Mouse (Mus musculus) megakaryocyte, adult 5-6 weeks (primary cell): Measurements from ENCODE around the gene Nkrf. TPM values are rescaled to one million over a fixed set of nuclear protein-coding genes. Genes with fewer than 3 reads are reported as not detected.
A peak's percentile ranks its signal among the peaks of the same experiment; 100 is the strongest.
"Not testable (repeated sequence)": the region's sequence is repeated elsewhere in the genome, so short reads cannot be mapped to it uniquely, and the experiment has no call there.

Experiments
- ATAC-seq: 2 replicates; pipeline ENCODE4 v1.8.0; 2016; ENCODE audit warnings: mild to moderate bottlenecking, inconsistent platforms; ENCODE audit not compliant: poor library complexity, severe bottlenecking
- total RNA-seq, 2 experiments: library from RNA; stranded (forward) in 1 of 2; stranded (reverse) in 1 of 2; fragments of 153-499, 151-499 nt in 1 of 2; fragments of 221-1000, 200-1000 nt in 1 of 2; gene quantifications; 2 replicates each; pipeline versions ENCODE4 v1.2.3 to v1.2.4; 2015 to 2017

The Nkrf gene
- total RNA-seq (2015): 6.4 and 6.6 TPM in 2 replicates
- total RNA-seq (2017): 3.2 and 8.0 TPM in 2 replicates

- no peak for ATAC-seq
Observed at GRCm38 (mm10) chrX:36902321-36903114, at the start of gene Nkrf. Nkrf (minus strand) TSS chrX:36902899.

- no peak for ATAC-seq
Observed at GRCm38 (mm10) chrX:36941106-36941505, 38.4 kb upstream of the Nkrf start.

- peak; percentile 80 for ATAC-seq
Observed at GRCm38 (mm10) chrX:36939806-36940413, 37.2 kb upstream of the Nkrf start.

GRCm38 (mm10) chrX:36935326-36935966 lies 32.7 kb upstream of the Nkrf start:
- ATAC-seq: no peak

DNA sequence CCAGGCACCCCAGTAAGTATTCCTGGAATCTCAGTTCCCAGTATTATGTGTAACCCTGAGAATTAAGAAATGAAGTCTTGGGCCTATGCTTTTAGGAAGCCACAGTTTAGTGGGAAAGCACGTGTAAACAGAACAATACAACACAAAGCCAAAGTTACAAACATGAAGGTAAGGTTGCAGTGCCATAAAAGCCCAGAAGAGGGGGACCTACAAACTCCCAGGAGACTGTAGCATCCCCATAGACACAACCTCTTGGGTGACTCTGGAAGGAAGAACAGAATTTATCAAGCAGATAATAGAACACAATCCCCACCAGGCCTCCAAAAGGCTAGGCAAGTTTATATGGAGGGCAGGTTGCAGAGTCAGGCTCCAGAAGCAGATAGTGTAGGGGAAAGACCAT lies 27.9 kb upstream of the Nkrf start:
- ATAC-seq: no peak

DNA sequence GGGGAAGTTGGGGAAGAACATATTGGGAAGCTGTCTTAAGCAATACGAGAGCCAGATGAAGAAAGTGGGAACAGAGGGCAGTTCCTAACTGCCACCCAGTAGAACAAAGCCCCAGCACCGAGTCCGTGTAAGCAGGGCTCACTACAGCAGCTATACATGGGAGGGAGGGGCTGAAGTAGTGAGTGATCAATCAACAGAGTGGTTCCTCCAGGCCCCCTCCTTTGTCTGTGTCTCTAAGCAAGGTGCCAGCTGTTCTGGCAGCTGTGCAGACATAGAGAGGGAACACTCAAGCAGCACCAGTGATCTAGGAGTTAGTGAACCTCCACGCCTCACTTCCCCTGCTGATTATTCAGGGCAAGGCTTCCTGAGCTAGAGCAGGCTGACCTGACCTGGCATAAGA lies 27.0 kb upstream of the Nkrf start:
- no peak for ATAC-seq

- ATAC-seq: no peak
Observed at GRCm38 (mm10) chrX:36928791-36929190, 26.1 kb upstream of the Nkrf start.

DNA sequence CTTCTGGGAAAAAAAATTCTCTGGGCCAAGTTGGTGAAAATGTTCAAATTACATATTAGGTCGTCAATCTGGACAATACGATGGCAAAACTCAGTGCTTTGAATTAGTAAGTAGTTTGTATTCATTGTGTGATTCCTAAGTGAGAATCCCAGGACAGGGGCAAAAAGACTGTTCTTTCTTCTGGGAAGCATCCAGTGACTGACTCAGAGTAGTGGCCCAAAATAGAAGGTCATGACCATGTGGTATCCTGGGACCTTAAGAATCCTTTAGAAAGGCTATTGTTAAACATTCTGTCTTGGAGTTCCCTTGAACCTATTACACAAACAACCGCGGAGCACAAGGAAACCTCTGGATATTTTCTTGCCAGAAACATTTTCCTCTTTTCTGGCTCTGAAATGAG lies 18.6 kb upstream of the Nkrf start:
- ATAC-seq: no peak

- ATAC-seq: no peak
Observed at GRCm38 (mm10) chrX:36917749-36918148, 15.1 kb upstream of the Nkrf start.

- ATAC-seq: no peak
Observed at GRCm38 (mm10) chrX:36911343-36911742, 8.6 kb upstream of the Nkrf start.

DNA sequence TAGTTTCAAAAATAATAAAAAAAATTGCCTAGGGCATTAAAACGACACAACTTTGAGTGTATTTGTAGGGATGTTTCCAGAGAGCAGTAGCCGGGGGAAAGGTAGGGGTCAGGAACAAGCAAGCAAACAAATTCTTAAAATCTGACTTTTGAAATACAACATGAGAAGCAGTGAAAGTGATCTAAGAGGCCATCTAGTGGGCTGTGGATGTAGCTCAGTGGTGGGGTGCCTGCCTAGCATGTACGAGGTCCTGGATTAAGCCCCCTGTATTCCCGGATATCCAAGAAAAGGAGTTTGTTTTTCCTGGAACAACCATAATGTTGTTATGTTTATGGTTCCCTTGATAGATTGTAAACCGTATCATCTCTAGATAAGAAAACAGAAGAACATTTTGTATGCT lies 3.8 kb upstream of the Nkrf start:
- ATAC-seq: no peak

- ATAC-seq: peak; percentile 96
Observed at GRCm38 (mm10) chrX:36903115-36903768, 543 bp upstream of the Nkrf start.

DNA sequence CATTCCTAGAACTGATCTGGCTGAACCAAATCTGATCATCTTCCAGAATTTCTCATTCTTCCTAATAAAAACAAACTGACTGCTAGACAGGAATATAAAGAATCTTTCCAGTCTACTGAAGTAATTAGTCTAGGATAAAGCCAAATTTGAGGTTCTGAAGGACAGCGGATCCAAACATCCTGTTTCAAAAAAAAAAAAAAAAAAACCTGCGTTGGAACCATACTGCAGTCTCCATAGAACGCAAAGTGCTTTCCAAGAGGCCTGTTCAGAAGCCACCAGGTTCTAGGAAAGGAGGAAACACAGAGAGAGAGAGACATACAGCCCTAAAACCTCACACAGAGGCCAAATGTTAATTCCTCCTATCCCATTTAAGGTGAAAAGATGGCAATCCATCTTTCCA lies 1.0 kb downstream of the Nkrf start:
- ATAC-seq: no peak

- not testable (repeated sequence) for ATAC-seq
Observed at GRCm38 (mm10) chrX:36898931-36899330, 3.8 kb downstream of the Nkrf start.

- peak; percentile 49; the same call in 1 of the 2 replicates for ATAC-seq
Observed at GRCm38 (mm10) chrX:36884719-36885118, 18.0 kb downstream of the Nkrf start.

- peak; percentile 59 for ATAC-seq
Observed at GRCm38 (mm10) chrX:36874704-36875128, 28.0 kb downstream of the Nkrf start.

GRCm38 (mm10) chrX:36874178-36874696 lies 28.5 kb downstream of the Nkrf start:
- ATAC-seq: peak; percentile 96

GRCm38 (mm10) chrX:36873765-36874164 lies 28.9 kb downstream of the Nkrf start, which contains the start of the genes Ube2a and C330007P06Rik:
Ube2a (plus strand) TSS chrX:36873900.
C330007P06Rik (minus strand) TSS chrX:36874111.
- ATAC-seq: no peak; the same call in 1 of the 2 replicates

DNA sequence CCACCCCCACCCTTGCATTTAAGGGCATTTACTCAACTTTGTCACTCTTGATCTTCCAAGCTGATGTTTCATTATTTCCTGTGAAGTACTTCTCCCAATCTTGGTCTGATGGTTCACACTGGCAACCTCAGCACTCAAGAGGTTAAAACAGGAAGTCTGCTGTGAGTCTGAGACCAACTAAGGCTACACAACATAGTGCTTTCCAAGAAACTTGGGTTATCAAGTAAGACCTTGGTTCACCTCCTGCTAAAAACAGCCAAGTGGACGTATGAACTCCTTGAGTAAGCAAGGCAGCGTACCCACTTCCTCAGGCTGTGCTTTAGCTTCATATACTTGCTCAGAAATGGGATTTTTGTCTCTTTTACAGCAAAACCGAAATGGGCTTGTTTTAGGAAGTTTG lies 32.3 kb downstream of the Nkrf start:
- ATAC-seq: peak; percentile 37

- no peak for ATAC-seq
Observed at GRCm38 (mm10) chrX:36864609-36865328, 37.9 kb downstream of the Nkrf start.
